Mouse (Mus musculus): ENCODE measurements around the gene Fig4.

Gene Fig4

GRCm38 (mm10) chr10:41209538-41209937 lies 93.5 kb downstream of the Fig4 start:
- DNase-seq, result no peak

- no peak for DNase-seq
Measured at GRCm38 (mm10) chr10:41208860-41209377, 94.1 kb downstream of the Fig4 start.

DNA sequence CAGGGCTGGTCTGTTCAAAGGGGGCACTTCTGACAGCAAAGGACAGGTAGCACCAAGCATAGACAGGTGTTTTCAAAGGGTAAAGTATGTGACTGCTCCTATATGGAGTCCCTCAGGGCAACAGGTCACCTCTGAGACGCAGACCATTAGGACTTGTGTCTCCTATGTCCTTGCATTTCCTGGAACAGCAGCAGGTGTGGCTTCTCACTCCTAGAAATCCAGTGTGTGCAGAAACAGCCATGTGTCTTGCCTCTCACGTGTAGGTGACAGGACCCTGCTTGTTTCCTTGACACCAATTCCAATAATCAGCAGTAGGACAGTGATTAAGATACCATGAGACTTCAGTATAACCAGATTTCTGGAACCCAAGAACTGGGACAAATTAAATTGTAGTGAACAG lies 97.4 kb downstream of the Fig4 start:
- DNase-seq, result no peak

DNA sequence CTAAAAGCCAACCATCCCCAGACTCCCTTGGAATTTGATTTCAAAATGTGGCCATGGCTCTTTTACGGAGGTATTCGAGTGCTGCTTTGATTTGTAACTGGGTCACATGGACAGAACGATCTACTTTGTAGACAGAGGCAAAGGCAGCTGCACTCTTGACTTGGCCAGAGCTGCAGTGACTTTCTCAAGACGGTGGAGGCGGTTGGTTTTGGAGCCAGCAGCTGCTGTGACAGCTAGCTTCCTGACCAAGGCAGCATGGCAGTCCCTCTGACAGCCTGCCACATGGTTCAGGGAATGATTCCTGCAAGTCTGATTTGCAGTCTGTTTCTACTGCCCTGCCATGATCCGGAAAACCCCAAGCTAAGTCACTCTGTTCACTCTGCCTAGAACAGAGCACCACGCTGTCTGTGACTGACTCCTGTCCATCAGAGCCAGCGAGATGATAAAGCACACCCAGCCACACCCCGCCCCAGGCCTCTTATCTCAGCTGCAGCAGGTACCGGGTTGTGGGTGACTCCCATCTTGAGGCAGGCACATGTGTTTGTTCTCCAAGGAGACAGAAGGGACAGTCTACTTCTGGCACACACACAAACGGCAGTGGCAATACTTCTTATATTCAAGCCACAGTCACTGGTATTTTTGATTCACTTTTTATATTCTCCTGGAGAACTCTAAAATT lies 98.3 kb downstream of the Fig4 start:
- no peak for DNase-seq

GRCm38 (mm10) chr10:41204191-41204590 lies 98.9 kb downstream of the Fig4 start:
- no peak for DNase-seq

DNA sequence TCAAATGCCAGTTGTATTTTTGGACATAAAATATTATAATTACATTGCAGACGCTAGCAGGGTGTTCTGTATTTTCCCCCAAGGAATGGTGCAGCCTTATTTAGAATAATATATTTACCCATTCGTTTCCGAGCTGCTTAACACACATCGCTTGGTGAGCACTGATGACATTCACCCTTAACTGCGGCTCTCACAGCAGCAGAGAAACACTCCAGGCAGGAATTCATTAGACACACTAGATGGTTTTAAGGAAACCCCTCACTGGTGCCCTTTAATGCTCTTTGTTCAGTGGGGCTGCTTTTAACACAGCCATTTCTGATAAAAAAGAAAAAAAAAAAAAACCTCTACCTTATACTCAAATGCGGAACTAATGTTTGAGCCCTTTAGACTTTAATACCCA lies 104.3 kb downstream of the Fig4 start:
- no peak for DNase-seq

- no peak for DNase-seq
Measured at GRCm38 (mm10) chr10:41197788-41198187, 105.3 kb downstream of the Fig4 start.

DNA sequence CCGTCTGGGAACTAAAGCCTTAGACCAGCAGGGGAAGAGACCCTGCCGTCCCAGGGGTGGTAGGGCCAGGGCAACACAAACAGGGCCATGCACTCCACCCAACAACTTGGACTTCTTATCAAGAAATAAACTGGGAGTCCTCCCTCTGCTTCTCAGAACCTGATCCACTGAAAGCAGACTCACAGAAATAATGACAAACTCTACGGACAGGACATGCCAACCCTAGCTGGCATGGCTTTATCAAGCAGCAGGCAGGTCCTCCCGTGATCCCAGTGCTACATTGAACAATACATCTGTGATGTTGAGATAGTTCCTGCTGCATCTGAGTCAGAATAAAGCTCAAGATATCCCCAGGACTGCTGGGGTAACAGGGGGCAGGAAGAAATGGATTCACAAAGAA lies 106.8 kb downstream of the Fig4 start:
- DNase-seq, result no peak

GRCm38 (mm10) chr10:41189392-41189791 lies 113.7 kb downstream of the Fig4 start:
- DNase-seq, result no peak

DNA sequence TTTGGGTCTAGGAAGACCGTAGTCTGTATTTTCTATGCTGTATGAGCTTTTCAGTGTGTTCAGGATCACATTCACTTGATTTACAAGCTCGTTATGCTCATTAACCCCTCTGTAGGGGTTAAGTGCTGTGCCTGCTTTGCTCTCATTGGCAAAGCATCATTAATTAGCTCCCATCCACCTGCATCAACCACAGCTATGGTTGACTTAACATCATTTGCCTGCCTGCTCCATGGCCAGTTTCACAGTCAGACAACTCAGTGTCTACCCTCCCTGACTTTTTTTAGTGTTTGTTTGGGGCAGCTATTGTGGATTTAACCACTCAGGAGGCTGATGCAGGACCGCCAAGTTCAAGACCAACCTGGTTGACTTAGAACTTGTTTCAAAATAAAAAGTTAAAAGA lies 119.1 kb downstream of the Fig4 start:
- no peak for DNase-seq

DNA sequence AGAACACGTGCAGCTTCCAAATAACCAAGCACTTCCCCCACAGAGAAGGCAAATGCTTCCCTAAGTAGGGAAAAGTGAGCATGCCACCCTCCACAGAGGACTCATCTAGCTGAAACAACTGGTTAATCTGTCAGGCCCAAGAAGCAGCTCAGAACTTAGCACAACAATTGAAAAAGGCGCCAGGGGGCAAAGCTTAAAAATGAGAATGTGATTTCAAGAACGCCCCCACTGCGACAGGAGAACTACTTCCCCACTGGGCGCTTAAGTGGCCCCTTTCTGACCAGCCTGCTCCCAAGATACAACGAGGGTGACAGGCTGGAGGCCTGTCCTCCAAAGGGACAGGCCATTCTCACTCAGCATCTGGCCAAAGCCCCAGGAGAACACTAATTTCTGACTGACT lies 120.4 kb downstream of the Fig4 start:
- DNase-seq, result no peak

GRCm38 (mm10) chr10:41166141-41166540 lies 136.9 kb downstream of the Fig4 start:
- no peak for DNase-seq

DNA sequence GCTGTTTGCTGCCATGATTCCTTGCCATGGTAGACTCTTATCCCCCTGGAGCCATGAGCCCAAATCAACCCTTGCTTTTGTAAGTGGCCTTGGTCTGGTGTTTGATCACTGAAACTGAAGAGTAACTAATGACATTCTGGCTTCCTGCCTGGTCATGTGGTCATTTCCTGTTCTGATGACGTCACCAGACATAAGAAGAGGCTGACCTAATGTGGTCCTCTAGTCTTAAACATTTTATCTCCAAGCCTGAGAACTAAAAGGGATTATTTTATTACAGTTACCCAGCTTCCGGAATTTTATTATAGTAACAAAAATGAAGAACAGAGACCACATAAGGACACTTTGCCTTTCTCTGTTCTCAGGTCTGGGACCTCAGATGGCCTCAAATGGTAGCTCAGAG lies 140.0 kb downstream of the Fig4 start:
- DNase-seq, result no peak

DNA sequence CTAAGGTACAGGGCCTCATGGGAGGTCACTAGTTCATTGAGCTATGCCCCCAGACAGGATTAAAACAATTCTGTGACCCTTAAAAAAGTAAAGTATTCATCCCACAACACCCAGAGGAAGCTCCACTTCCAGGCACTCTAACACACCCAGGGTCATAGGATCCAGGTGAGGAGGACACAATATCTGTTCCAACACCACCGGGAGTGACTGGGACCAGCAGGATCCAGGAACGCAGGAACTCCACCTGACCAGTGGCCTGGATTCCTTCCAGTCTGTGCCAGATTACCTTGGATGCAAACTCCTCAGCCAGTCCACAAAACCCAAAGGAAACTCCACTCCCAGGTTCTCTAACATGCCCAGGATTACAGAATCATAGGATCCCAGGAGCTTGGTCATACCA lies 145.8 kb downstream of the Fig4 start:
- no peak for DNase-seq

- no peak for DNase-seq
Measured at GRCm38 (mm10) chr10:41156693-41157092, 146.4 kb downstream of the Fig4 start.

GRCm38 (mm10) chr10:41153229-41153750 lies 149.8 kb downstream of the Fig4 start:
- no peak for DNase-seq

DNA sequence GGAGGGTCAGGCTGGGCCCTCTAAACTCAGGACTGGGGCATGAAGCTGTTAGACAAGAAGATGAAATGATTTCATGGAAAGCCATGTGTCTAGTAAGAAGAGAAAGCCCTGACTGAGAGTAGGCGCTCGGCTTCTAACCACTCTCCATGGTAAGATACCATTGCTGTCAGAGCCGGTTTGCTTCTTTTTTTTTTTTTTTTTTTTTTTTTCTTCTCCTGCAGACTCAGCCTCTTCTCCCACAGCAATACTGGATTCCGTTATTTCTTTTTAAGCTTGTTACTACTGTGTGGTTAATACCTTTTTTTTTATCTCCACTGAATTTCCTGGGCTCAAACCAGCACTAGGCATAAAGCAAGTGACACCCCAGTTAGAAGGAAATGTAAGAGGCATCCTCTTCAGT lies 151.2 kb downstream of the Fig4 start:
- no peak for DNase-seq

DNA sequence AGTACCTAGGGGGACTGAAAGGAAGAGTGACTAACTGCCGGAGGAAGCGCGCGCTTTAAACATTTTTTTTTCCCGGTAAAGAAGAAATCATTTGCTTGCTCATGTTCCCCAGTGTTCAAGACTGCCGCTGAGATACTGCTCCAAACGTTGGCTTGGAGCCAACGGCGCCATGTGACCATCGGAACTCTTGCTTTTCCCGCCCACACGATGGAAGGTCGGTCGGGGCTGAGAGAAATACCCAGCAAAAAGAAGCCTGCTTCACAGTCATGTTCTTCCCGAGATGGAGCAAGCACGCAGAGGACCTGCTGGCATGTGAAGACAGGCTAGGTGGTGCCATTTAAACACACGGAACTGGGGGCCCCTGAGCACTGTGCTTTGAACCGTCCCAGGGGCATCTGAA lies 151.6 kb downstream of the Fig4 start:
- no peak for DNase-seq

GRCm38 (mm10) chr10:41151021-41151420 lies 152.0 kb downstream of the Fig4 start:
- DNase-seq, result no peak

DNA sequence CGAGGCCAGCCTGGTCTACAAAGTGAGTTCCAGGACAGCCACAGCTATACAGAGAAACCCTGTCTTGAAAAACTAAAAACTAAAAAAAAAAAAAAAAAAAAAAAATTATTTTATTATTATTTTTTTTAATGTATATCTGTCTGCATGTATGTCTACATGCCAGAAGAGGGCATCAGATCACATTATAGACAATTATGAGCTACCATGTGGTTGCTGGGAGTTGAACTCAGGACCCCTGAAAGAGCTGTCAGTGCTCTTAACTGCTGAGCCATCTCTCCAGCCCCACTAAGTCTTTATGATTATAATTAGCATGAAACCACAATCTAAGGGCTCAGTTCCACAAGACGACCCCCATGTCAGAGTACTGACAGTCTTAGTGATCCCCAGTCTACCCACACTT lies 152.6 kb downstream of the Fig4 start:
- no peak for DNase-seq

- DNase-seq, result no peak
Measured at GRCm38 (mm10) chr10:41149307-41149706, 153.8 kb downstream of the Fig4 start.

GRCm38 (mm10) chr10:41146141-41146540 lies 156.9 kb downstream of the Fig4 start:
- DNase-seq, result no peak

All from B cell, adult 2 months (primary cell).